ENCODE assay signal across 1 mouse cellular context in the genomic region with DNA sequence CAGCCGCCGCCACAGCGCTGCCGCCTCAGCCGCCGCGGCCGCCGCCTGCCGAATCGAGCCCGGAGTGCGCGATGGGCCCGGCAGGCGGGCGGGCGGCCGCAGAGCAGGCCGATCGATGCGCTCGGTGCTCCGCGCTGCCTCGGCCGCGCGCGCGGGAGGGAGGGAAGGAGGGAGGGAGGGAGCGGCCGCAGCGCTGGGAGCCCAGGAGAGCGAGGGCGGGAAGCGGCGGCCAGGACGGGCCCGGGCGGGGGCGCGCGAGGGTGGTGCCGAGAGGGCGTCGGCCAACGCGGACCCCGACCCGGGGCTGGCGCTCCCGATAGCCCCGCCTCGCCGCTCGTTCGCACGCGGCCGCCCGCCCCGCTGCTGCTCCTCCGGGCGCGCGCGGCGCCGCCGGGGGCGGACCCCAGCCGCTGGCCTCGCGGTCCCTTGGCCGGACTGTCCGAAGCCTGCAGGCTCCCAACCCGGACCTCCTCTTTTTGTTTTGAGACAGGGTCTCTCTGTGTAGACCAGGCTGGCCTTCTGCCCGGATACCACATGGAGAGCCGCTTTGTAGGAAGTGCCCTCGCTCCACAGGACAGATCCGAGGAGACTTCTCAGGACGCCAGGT.
TF ChIP-seq lines count a peak whose summit lies in the region.

A gene (minus strand): TSS at position 55 of the 607 bp plus-strand sequence.

TF ChIP-seq in CH12.LX, 34 proteins besides CTCF, POLR2A, EP300 and RAD21 (continued from another document):
- TF ChIP-seq MAZ (IDR thresholded peaks at IDR 0.05; ENCODE audit: low read depth, low read length) = peak; percentile 91
- TF ChIP-seq MXI1 (IDR thresholded peaks at IDR 0.05; ENCODE audit: low read depth, low read length) = peak; percentile 62
- TF ChIP-seq ELF1 (IDR thresholded peaks at IDR 0.05; ENCODE audit: low read depth, low read length) = peak; percentile 60
- TF ChIP-seq BHLHE40 (IDR thresholded peaks at IDR 0.05; ENCODE audit: low read depth, low read length) = peak; percentile 41
- TF ChIP-seq MAX (IDR thresholded peaks at IDR 0.05; ENCODE audit: low read length) = 0 out of 2 replicates have a peak, but pooled peaks have one; percentile 14
- peak; percentile 29 for TF ChIP-seq ZMIZ1 (IDR thresholded peaks at IDR 0.05; ENCODE audit: low read depth, low read length)
- TF ChIP-seq NELFE (IDR thresholded peaks at IDR 0.05; ENCODE audit: low read depth, low read length) = peak; percentile 20; the same call in 1 of the 2 replicates
- TF ChIP-seq TCF12 (IDR thresholded peaks at IDR 0.05; ENCODE audit: low read depth, low read length) = peak; percentile 62; the same call in 1 of the 2 replicates
- no peak; the same call in 1 of the 2 replicates for TF ChIP-seq UBTF (IDR thresholded peaks at IDR 0.05; ENCODE audit: low read depth, low read length)
- TF ChIP-seq NRF1 (IDR thresholded peaks at IDR 0.05; ENCODE audit: low read depth, low read length) = 0 out of 2 replicates have a peak, but pooled peaks have one; percentile 18
- TF ChIP-seq ZC3H11A (IDR thresholded peaks at IDR 0.05; ENCODE audit: low read depth, low read length) = no peak
- TF ChIP-seq POLR2AphosphoS2 (IDR thresholded peaks at IDR 0.05; ENCODE audit: low read depth, low read length) = no peak
- no peak for TF ChIP-seq RCOR1 (conservative IDR thresholded peaks at IDR 0.05; ENCODE audit: low read depth, low read length)
- TF ChIP-seq MAFK (IDR thresholded peaks at IDR 0.05; ENCODE audit: insufficient replicate concordance, low read length) = no peak
- no peak for TF ChIP-seq USF1 (IDR thresholded peaks at IDR 0.05; ENCODE audit: low read depth, low read length)
- peak; percentile 27; the same call in 1 of the 2 replicates for TF ChIP-seq SIN3A (IDR thresholded peaks at IDR 0.05; ENCODE audit: low read length)
- peak; percentile 25 for TF ChIP-seq IRF4 (IDR thresholded peaks at IDR 0.05; ENCODE audit: low read depth, low read length)
- TF ChIP-seq KAT2A (IDR thresholded peaks at IDR 0.05; ENCODE audit: insufficient replicate concordance, low read length) = 0 out of 2 replicates have a peak, but pooled peaks have one; percentile 41
- TF ChIP-seq SMC3 (IDR thresholded peaks at IDR 0.05; ENCODE audit: low read depth, low read length) = no peak
- no peak for TF ChIP-seq ZKSCAN1 (IDR thresholded peaks at IDR 0.05; ENCODE audit: borderline replicate concordance, low read depth, low read length)
- no peak for TF ChIP-seq CHD1 (IDR thresholded peaks at IDR 0.05; ENCODE audit: low read depth, low read length)
TF ChIP-seq in CH12.LX: peak in this region for 14.
